Mouse (Mus musculus) gastrocnemius, postnatal 14 days (tissue): ENCODE measurements around the gene Cenps. TPM values are rescaled to one million over a fixed set of nuclear protein-coding genes. Genes with fewer than 3 reads are reported as not detected.

ENCODE experiments used
- total RNA-seq, 2 experiments: library from RNA; stranded (reverse); gene quantifications; 2 replicates each; pipeline ENCODE4 v1.2.3; 2021

Gene Cenps
- total RNA-seq, 2 experiments from 2014 or later: 5.6 to 6.5 TPM

Other genes with a start within 250 kb of the Cenps start
- gene Pex14, start 37.8 kb downstream of the Cenps start, total RNA-seq: 10 to 100 TPM; 19.4 to 20.5 TPM
- 10 to 100 TPM; 43.4 to 47.4 TPM for gene Dffa, start 33.5 kb downstream of the Cenps start, total RNA-seq
- under 1 TPM in 1 of 2 experiments, not detected in 1; 0.33 TPM for gene Cort, start 10.9 kb downstream of the Cenps start, total RNA-seq
- 10 to 100 TPM; 20.7 to 22.4 TPM for gene Pgd, start 29.1 kb upstream of the Cenps start, total RNA-seq
- gene Kif1b, start 170.1 kb upstream of the Cenps start, total RNA-seq: 100 to 1,000 TPM; 221 to 265 TPM